Mouse (Mus musculus) lung, postnatal 25 days (tissue): ENCODE data around the gene Adat3.

Experiments used
- DNase-seq: peaks from one replicate; pipeline ENCODE4 v3.0.0; 2022; ENCODE audit warnings: low spot score

Adat3 gene

DNA sequence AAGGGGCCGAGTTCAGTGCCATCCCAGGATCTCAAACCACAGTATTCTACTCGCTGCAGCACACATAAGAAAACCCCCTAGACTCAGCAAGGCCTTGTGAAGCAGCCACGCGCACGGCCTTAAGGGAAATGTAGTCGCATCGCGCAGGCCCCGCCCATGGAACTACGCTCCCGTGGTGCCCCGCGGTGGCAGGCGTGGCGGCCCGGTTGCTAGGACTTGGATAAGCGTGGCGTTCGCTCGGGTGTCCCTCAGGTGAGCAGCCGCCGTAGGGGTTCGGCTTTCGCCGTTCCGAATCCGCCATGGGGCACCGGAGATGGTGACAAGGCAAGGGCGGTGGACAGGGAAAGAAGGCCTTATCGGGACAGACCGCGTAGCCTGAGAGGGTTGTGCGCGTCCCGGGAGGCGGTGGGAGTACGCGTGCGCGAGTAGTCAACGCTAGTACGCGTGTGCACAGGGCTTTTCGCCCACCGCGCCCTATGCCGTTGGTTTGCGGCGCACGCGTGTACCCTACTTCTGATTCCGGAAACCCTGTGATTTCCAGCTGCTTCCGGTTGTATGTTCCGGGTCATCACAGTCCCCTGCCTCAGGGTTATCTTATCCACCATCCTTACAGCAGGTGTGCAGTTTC is at the start of gene Adat3, which contains the start of gene Scamp4:
Gene Adat3, plus strand, starts transcription at position 183 of the 628 bp plus-strand sequence.
Gene Scamp4, plus strand, starts transcription at position 175 of the 628 bp plus-strand sequence.
- peak; percentile 94 for DNase-seq

DNA sequence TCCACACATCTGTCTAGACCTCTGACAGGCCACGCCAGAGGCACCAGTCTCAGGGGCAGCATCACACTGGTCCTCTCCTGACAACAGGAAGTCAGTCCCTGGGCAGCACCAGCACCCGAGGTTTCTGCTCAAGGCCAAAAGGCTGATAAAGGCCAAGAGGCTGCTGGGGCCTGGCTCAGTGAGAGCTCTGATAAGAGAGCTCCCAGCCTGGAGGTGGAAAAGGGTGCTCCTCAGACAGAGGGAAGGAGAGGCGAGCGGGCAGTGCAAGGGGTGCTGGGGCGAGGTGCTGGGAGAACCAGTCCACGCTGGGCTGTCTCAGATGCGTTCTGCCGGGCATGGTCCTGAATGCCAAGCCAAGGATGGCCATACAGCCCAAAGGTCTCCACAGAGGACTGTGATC is 49.1 kb upstream of the Adat3 start:
- no peak for DNase-seq

DNA sequence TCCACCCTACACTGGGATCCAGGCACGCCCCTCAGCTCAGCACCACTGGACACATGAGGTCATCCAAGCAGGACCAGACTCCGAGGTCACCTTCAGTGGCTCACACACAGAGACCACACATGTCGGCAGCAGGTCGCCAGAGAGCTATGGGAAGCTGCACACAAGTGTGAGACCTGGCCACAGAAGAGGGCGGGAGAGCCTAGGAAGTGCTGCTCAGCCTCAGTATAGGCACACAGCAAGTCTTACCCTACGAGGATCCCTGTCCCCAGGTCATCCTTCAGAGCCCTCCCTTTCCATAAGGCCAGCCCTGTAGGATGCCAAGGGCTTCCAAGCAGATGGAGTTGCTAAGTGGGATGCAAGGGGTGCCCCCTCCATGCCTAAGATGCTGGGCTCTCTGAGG is 48.7 kb upstream of the Adat3 start:
- DNase-seq, result no peak

DNA sequence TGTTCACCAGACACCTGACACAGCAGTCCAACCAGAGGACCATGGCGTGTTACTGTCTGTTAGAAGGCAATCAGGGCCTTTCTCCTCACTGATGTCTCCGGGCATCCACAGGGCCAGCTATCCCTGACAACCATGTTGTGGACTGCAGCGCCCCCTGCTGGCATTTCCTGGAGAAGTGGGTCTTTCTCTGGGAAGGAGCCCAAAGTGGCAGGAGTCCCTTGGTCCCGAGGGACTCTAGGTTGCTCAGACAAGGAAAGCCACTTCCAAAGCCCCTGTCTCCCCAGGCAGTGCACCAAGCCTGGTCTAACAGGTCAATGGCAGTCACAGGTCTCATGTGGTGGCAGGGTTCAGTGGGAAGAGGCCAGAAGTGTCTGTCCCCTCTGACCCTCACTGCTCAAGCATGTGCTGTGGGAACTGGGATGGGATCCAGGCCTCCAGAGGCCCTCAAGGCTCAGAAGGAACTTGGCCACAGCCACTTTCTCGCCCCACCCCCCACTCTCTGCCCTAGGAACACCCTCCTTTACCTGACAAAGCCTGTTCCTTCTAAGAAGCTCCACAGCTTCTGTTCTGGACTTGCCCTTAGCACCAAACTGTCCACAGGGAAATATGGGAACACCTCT is 45.2 kb upstream of the Adat3 start:
- peak; percentile 76 for DNase-seq

DNA sequence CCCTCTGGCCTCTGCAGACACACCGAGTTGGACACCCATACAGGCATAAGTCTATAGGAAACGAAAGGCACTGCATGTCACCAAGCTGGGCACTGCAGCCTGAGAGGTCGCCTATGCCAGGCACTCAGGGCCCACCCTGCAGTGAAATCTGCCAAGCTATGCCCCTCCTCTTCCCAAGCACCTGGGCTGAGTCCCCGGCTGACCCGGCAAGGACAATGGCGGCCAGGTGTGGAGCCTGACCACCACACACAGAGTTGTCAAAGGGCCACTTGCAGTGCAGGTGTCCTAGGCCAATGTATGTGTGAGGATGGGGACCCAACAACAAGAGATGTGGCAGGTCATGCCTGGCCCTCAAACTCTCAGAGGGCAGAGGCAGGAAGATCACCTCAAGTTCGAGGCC is 43.2 kb upstream of the Adat3 start:
- DNase-seq, result no peak

DNA sequence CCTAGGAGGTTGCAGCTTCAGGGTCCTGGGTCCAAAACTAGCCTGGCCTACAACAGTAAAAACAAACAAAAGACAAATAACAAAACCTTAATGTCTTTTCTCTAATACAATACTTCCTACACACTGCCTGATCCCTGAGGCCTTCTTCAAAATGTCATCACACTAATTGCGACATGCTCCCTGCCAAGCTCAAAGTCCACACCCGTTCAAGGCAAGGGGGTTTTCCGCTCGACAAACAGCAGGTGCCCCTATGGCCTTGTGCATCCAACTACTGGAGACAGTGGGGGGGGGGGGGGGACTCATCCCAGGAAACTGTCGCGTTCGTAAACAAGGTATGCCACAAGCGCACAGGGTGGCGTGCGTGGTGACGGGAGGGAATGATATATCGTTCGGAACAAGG is 42.1 kb upstream of the Adat3 start:
- no peak for DNase-seq

DNA sequence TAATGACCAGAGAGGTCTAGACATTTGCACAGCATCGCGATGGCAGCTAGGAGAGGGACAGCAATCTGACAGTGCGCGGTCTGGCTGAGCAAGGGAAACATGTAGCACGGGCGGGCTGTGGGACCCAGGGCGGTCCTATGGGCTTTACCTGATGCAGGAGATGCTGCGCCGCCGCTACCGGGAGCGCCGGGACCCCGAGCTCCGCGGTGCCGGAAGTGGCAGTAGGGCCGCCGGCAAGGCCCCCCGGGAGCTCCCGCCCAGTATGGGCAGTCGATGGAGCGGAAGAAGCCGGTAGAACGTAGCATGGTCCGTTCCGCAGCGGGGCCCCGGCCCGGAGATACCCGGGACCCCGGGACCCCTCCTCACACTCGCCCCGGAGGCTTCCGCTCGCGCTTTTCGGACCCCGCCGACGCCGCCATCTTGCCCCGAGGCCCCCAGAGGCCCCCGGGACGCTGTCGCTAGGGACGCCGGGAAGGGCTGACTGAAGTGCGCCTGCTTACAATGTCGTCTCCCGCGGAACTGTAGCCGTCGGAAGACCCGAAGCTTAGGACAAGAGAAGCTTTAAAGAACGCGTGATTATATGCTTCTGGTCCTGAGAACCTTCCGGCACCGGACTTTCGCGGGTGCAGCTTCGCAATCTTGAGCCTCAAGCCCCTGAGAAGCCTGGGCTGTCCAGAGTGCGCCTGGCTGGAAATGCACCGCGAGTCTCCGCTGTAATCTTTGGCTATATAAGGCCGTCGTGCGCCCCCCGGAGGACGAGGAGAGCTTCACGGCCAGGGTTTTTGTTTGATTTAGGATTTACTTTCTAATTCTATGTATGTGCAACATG is 41.4 kb upstream of the Adat3 start, which contains the start of gene Rexo1:
Gene Rexo1, minus strand, starts transcription at position 445 of the 829 bp plus-strand sequence.
- peak; percentile 92 for DNase-seq

DNA sequence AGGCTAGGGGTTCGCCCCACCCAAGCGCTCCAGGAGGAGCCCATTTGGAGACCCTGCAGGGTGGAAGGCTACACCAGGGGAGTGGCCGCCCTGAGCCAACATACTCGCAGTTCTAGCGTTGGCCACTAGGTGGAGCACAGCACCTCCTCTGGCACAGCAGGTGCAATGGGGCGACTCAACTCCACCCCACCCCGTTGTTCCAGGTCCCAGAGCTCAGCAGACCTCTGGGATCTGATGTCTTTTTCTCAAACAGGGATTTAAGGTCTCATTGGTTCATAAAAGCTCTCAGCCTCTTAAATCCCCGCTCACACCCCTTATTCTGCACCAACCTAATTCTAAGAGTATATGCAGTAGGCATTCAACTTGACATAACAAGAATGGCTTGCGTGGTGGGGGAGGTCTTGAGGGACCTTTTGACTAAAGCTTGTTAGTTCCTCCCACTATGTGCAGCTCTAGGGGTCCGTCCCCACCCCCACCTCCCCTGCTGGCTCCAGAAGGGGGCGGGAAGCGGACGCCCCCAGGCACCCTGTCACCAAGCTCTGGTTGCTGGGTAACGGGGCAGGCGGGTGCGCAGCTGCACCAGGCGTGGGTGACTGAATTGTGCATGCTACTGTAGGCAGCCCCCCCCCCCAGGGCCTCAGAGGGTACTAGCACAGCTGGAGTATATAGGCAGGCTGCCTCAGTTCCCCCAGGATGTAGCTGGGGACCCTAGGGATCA is 36.1 kb upstream of the Adat3 start:
- DNase-seq, result peak; percentile 89

DNA sequence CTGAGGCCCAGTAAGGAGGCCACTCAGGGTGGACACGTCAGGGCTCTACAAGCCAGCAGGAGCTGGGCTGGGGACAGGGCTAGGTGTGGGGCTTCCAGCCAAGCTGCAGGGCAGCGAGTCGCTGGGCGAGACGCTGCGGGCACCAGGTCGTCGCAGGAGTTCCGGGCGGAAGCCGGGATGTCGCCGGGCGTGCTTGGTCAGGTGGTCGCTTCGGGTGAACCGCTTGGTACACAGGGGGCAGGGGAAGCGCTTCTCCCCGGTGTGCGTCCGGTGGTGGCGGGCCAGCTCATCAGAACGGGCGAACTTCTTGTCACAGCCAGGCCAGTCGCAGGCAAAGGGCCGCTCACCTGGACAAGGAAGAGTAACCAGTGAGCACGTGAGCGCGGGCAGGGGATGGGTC is 33.8 kb upstream of the Adat3 start:
- DNase-seq, result no peak

DNA sequence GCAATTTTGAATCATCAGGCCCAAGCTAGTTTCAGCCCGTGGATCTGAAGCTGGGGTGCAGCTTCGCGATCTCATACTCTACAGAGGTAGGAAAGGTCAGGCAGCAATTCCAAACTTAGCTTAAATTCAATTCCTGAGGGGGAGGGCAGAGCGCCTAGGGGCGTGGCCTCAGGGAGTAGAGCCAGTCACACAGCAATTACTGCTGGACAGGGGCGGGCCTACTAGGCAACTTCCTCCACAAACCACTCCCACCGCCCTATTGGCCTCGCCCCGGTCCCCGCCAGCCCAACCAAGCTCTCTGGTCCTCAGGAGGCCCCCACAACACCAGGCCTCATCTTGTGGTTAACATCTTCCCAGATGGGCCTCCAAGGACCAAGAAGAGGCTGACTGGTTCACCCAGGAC is 33.0 kb upstream of the Adat3 start:
- peak; percentile 79 for DNase-seq

DNA sequence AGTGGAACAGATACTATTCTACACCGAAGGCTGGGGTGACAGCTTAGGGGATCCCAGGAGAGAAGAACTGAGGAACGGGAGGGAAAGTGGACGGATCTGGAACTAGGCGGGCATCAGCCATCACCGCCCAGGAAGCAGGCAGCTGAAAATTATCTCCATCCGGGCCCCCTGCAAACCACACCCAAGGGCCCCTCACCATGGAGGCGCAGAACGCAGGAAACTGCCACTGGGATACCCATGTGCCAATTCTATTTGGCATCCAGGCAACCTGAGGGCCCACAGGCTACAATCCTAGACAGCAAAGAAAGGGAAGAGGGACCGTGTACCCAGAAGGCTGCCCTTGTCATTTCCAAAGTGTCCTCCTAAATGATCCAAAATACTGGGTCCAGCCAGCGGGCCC is 32.3 kb upstream of the Adat3 start:
- no peak for DNase-seq

DNA sequence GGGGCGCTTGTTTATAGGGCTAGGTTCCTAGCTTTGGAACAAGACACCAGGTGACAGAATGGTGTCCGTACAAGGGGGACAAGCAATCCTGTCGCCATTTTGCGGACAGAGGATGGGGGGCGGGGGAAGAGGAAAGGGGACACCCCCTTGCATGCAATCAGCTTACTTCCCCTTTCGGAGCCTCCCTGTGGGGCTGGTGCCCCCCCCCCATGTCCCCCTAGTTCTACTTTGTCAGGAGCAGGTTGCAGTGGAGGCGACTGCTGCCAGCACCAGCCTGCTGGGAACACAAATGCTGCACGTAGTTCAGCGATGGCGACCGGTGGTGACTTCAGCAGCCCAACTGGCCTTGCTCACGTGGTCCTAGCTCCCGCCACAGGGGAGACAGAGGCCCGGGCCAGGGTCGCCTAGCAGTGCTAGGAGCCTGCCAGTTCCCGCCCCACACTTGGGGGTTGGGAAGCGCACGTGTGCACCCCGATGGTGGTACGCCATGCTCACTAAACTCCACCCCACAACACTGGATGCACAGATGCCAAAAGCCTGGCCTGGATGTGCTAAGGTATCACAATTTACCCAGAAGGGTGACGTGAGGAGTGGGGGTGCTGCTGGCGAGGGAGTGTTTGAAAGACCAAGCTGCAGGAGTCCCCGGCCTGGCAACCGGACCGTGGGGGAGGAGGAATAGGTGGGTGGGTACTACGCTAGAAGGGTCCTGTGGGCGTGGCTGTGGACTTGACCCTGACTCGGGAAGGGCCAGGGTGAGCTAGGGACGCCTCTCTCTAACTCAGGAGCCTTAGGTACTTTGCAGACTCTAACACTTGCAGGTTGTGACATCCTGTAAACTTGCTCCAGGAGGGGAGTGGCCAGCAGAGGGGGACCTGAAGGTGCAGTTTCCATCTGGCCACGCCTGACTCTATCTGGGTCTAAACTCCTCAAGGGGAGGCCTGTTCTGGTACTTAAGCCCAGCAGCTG is 31.5 kb upstream of the Adat3 start:
- peak; percentile 35 for DNase-seq

DNA sequence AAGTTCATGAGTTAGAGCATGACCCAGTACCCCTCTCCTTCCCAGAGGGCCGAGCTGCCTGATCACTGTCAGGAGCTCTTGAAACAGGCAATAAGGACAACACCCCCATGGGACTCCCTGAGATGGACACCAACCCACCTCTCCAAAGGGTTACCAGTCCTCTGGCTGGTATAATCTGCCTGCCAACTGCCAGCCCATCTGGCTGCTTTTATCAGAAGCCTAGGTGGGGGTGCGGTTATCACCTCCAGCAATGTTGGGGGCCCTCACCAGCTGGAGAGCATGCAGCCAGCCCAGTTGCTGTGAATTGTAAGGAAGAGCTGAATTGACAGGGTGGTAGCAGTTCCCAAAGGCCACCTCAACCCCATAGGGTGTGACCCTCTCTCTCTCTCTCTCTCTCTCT is 30.2 kb upstream of the Adat3 start:
- no peak for DNase-seq

DNA sequence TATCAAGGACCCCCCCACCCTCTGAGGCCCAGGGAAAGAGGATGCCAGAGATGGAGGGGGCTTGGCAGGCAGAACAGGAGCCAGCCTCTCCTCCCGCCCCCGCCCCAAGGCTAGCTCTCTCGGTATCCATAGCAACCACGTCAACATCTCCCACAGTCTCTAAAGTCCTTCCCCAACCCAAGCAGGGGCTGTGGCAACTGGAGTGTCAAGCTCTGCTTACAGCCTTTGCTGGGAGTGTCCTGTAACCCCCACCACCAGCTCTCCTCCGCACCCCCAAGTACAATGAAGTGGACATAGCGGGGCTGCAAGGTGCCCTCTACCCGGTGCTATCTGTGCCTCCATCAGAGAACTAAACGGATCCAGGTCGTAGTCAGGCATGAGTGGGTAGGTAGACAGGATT is 28.7 kb upstream of the Adat3 start:
- DNase-seq, result no peak

DNA sequence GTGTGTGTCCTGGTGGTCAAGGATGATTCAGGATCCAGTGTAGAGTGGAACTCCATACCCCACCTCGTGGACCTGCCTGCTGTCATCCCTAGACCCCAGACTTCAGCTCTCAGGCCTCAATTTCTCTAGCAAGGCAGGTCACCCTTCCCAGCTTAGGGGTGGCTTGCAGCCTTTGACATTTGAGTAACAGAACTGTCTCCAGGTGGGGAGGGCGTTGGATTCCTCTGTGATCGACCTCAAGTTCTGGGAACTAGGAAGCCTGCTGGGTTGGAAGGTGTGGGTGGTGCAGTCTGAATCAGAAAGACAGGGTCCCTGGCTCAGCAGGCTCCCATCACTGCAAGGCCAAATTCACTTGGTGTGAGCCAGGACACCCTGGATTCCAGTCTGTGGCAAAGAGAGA is 27.8 kb upstream of the Adat3 start:
- DNase-seq, result no peak

DNA sequence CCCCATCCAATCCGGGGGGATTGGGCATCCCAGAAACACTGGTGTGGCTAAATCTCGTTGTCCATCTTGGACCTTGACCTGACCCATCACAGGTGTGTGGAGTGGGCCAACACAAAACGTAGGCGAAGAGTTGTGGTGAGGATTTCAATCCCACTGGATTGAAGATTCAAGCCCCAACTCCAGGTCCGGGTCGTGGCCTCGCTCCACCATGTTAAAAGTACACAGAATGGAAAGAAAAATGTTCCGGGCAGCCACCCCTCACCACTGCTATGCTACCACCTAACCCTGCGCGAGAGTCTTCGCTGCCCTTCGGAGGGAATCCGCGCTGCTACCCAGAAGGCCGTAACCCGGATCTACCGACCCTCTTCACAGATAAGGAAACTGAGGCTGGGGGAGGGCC is 26.8 kb upstream of the Adat3 start:
- DNase-seq, result no peak

DNA sequence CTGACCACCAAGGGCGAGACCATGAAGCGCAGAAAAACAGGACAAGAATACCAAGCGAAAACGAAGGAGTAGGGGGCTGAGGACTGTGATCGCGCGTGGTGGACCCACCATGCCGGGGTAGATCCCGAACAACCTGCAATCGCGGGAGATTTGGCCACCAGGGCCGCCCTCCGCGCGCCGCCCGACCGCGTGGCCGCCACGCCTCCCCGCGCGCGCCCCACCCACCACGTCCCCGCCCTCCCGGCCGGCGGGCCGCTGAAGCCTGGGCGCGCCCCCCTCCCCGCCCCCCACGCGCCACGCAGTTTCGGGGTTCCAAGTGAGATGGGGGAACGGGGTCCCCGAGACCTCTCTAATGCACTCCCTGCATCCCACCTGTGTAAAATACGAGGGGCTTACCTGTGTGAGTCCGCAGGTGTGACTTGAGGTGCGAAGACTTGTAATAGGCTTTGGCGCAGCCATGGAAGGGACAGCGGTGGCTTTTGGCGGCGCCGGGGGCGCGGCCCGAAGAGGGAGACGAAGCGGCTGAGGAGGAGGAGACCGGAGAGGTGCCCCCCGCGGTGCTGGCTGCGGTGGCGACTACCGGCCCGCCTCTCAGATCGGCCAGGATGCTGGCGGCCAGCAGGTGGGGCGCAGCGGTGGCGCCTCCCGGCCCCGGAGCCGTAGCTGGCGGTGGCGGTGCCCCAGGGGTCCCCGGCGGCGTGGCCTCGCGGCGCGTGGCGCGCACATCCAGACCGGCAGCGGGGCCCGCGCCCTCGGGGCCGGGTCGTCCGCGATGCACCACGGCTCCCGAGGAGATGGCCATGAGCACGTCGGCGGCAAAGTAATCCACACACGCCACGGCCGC is 26.1 kb upstream of the Adat3 start:
- no peak for DNase-seq

DNA sequence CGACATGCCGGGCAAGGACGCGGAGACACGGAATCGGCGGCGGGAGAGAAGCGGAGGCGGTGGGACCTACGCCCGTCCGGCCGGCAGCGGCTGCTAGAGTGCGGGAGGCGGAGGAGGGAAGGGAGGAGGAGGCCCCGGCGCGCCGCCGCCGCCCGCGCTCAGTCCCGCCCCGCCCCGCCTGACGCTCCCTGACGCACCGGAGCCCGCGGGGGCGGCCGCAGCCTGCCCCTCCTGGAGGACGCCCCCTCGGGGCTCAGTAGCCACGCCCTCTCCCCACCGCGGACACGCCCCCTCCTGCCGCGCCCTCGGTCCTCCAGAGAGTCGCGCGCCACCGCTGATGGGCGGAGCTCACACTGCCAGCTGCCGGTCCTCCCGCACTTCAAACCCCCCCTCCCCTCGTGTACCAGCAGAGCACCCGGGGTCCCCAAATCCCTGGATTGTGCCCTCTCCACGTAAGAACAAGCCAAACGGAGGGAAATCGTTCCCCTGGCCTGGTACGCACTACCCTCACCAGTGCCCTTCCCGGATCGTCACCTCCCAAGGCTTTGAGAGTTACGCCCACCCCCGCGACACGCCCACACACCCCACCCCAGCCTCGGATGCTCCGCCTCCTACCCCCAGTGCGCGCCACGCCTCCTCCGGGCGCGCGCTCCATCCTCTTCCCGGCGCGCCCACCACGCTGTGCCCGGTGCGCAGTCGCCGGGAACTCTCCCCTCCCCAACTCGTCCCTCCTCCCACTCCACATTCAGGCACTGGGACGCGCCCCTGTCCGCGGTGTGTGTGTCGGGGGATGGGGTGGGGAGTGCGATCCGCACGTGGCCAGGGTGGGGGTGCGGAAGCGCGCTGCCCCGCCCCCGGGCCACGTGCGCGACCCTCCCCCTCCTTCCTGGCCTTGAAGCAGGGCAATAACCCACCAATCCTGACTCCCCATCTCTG is 25.2 kb upstream of the Adat3 start, which contains the start of gene Klf16:
Gene Klf16, minus strand, starts transcription at position 127 of the 936 bp plus-strand sequence.
- DNase-seq, result peak; percentile 98

DNA sequence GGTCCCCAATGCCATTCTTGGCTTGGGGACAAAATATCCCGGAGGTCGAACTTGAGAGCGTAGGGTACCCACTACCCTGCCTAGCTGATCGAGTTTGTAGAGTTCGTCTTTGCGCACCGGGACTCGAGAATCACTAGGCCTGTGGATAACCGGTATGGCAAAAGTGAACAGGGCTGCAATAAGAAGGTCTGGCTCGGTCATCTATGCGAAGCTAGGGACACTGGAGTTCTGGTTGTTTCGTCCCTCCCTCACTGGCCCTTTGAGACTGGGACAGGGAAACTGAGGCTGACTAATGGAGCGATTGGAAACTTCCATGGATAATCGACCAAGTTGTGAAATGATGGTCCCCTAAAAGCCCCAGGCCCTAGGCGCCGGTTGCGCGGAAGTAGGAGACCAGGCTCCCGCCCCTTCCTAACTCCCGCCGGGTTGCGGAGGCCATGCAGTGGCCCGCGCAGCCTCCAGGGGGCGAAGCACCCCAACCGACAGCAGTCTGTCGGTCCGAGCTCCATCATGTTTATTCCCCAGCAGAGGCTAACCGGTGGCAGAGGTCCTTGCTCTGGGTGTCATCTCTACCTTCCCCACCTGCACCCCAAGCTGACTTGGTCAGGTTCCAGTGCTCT is 24.4 kb upstream of the Adat3 start:
- peak; percentile 86 for DNase-seq
